Mouse (Mus musculus) stomach, embryonic 16.5 days (tissue): Measurements from ENCODE around the gene Magi2. TPM values are rescaled to one million over a fixed set of nuclear protein-coding genes. Genes with fewer than 3 reads are reported as not detected.

Experiments used
- ATAC-seq: fragments of 200-750 bp; cut with Nextera tagmentation; 2 replicates; pipeline ENCODE4 v1.8.0; 2017; ENCODE audit warnings: moderate number of reproducible peaks, moderate TSS enrichment; ENCODE audit not compliant: insufficient read depth, low FRiP score
- H3K27ac ChIP-seq: fragments of 300-500 bp; sonication (generic); 2 replicates; pipeline ENCODE4 v1.5.1; 2014; ENCODE audit warnings: low read length
- H3K27me3 ChIP-seq: fragments of 300-500 bp; sonication (generic); 2 replicates; pipeline ENCODE4 v1.6.1; 2014; ENCODE audit warnings: low read length, control low read depth, mixed read lengths; ENCODE audit not compliant: control insufficient read depth, insufficient read depth
- H3K36me3 ChIP-seq: fragments of 300-500 bp; sonication (generic); 2 replicates; pipeline ENCODE4 v1.6.1; 2014; ENCODE audit warnings: low read length; ENCODE audit not compliant: control insufficient read depth, insufficient read depth
- H3K4me1 ChIP-seq: fragments of 300-500 bp; sonication (generic); 2 replicates; pipeline ENCODE4 v1.6.1; 2014; ENCODE audit warnings: low read length, control low read depth, mixed read lengths; ENCODE audit not compliant: control insufficient read depth, insufficient read depth
- H3K4me2 ChIP-seq: fragments of 300-500 bp; sonication (generic); 2 replicates; pipeline ENCODE4 v1.6.1; 2014; ENCODE audit warnings: low read depth, low read length, mixed read lengths
- H3K4me3 ChIP-seq: fragments of 300-500 bp; sonication (generic); replicated peaks from 2 replicates; pipeline ENCODE4 v1.5.1; 2014; ENCODE audit warnings: mild to moderate bottlenecking, low read length
- H3K9ac ChIP-seq: fragments of 300-500 bp; sonication (generic); 2 replicates; pipeline ENCODE4 v1.6.1; 2014; ENCODE audit warnings: low read length
- H3K9me3 ChIP-seq: fragments of 300-500 bp; sonication (generic); replicated peaks from 2 replicates; pipeline ENCODE4 v1.6.1; 2016; ENCODE audit warnings: low read length, control low read depth; ENCODE audit not compliant: control insufficient read depth
- WGBS: fragments of 180-500 bp; shearing (Covaris S2); extraction: QIAGEN DNeasy Blood & Tissue Kit; methylation state at CpG from one replicate; pipeline ENCODE4 v1.1.7; 2014; 5-methylcytosine and 5-hydroxymethylcytosine counted together
- polyA plus RNA-seq: library from polyadenylated mRNA; unstranded; fragments of >200 nt; fragmentation: Nextera tagmentation; extraction: Ambion mirVana; gene quantifications from 2 replicates; pipeline ENCODE4 v1.2.1, GENCODE M21; 2015

Gene Magi2
- polyA plus RNA-seq, 1 experiment from 2014 or later = 7.2 TPM

- no peak for ATAC-seq
- WGBS = 93% methylated on average over 1 of the region's 1 CpGs
- H3K36me3 ChIP-seq = no peaks in the 10 kb centered on the region
- H3K27ac ChIP-seq = no peak overlapping the region
- no peak overlapping the region for H3K4me3 ChIP-seq
- no peaks in the 10 kb centered on the region for H3K27me3 ChIP-seq
- H3K9me3 ChIP-seq = no peaks in the 10 kb centered on the region
- no peaks in the 10 kb centered on the region for H3K4me1 ChIP-seq
- no peak overlapping the region for H3K9ac ChIP-seq
- no peak overlapping the region for H3K4me2 ChIP-seq
These were observed 828.2 kb downstream of the Magi2 start for GRCm38 (mm10) chr5:20055000-20055399.

DNA sequence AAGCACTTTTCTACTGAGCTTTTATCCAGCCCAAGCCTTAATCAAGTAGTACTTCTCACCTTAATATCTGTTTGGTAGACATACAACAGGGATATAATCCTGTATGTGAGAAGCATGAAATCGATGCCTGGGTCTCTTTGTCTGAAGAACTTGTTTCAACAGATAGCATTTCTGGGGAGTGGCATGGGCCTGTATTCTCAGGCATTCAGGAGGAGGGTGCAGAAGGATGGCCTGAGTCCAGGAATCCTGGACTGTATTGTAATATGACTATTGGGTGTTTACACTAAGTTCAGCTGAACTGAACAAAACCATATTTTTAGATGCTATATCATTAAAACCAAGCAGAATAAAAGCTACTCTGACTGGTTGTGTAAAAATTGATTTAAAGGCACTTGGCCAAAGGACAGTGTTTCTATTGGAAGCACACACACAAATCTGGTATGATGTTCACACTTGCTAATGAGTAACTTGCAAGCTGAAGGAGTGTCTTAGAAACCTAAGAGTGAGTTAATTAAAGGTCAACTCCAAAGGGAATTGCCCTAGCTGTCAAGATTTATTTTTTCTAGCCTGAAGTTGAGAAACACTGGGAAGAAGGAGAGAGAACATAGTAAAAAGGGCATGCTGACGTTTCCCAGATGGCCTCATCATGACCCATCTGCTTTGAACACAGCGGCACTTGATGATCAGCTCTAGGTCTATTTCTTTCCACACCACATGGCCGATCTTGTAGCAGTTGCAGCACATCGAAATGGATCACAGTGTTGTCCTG lies 829.4 kb downstream of the Magi2 start:
- Histone ChIP-seq H3K27ac (no peak overlapping the region; the same call in 1 of the 2 replicates), H3K4me2 (no peak overlapping the region)

GRCm38 (mm10) chr5:20056856-20057255 lies 830.0 kb downstream of the Magi2 start:
- Histone ChIP-seq H3K27me3 (no peaks in the 10 kb centered on the region), H3K36me3 (no peaks in the 10 kb centered on the region), H3K27ac (no peak overlapping the region; the same call in 1 of the 2 replicates), H3K4me2 (no peak overlapping the region), H3K4me1 (no peaks in the 10 kb centered on the region), H3K4me3 (no peak overlapping the region), H3K9ac (no peak overlapping the region), H3K9me3 (no peaks in the 10 kb centered on the region)
- ATAC-seq = no peak
- 77% methylated on average over 2 of the region's 2 CpGs for WGBS

More for the DNA sequence above, 829.4 kb downstream of the Magi2 start:
- Histone ChIP-seq H3K9ac (no peak overlapping the region), H3K27me3 (no peaks in the 10 kb centered on the region), H3K9me3 (no peaks in the 10 kb centered on the region), H3K4me3 (no peak overlapping the region), H3K4me1 (no peaks in the 10 kb centered on the region), H3K36me3 (no peaks in the 10 kb centered on the region)
- peak; percentile 47; the same call in 1 of the 2 replicates for ATAC-seq
- 35% methylated on average over 5 of the region's 5 CpGs for WGBS

DNA sequence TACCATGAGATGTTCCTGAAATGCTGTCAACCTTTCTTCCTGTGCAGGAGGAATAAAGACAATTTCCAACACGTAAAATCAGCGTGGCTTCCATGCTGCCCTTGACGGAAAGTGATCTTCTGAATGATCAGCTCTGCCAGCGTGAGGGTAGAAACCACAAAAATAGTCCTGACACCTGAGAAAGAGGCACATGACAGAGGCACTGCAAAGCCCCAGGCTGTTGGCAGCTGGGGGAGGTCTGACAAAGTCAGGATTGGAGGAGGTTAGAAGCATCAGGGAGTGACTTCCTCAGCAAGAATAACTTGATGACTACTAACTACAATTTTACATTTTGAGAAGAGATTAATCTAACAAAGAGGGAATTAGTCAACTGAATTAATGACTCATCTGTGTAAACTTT lies 835.2 kb downstream of the Magi2 start:
- Histone ChIP-seq H3K27ac (no peak overlapping the region), H3K4me3 (no peak overlapping the region), H3K9me3 (no peaks in the 10 kb centered on the region), H3K9ac (no peak overlapping the region), H3K4me2 (no peak overlapping the region), H3K27me3 (no peaks in the 10 kb centered on the region), H3K4me1 (no peaks in the 10 kb centered on the region), H3K36me3 (no peaks in the 10 kb centered on the region)
- ATAC-seq = no peak
- WGBS = 73% methylated on average over 4 of the region's 4 CpGs

DNA sequence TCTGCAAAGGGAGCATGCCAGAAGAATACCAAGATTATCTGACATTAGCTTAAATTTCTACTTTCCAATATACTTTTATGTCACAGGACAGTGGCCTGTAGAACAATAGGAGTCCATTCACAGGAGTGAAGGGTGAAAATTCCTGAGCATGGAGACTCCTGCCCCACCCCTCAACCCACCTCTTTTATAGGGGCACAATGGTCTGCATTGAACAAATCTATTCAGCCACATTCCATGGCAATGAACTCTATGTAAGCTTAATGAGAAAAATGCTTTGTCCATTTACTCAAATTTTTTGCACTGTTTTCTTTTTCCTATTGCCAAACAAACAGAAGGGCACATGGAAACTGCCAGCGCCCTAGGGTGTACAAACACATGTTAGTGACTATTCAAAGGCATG lies 838.2 kb downstream of the Magi2 start:
- ATAC-seq = no peak
- no peaks in the 10 kb centered on the region for H3K27me3 ChIP-seq
- no peak overlapping the region for H3K4me2 ChIP-seq
- H3K27ac ChIP-seq = no peak overlapping the region
- H3K9me3 ChIP-seq = no peaks in the 10 kb centered on the region
- no peaks in the 10 kb centered on the region for H3K4me1 ChIP-seq
- WGBS = 84% methylated on average over 1 of the region's 1 CpGs
- no peak overlapping the region for H3K9ac ChIP-seq
- H3K4me3 ChIP-seq = no peak overlapping the region
- no peaks in the 10 kb centered on the region for H3K36me3 ChIP-seq

DNA sequence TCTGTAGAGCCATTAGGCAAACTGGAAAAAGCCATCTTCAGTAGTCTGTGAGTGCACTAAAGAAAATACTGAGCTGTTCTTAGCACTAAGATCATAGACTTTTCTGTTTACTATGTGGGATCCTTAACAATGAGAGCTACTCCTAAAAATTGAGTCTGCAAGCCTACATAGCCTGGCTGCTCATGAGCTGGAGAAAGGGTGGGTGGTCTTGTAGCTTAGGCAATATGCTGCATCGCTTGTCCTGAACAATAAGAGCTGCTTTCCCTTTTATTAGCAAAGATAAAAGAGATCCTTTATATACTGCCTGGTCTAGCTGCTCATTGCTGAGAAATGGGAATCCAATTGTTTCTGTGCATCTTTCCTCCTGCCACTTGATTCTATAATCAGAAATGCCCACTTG lies 841.7 kb downstream of the Magi2 start:
- ATAC-seq = no peak
- H3K27ac ChIP-seq = no peak overlapping the region
- no peak overlapping the region for H3K4me2 ChIP-seq
- no peak overlapping the region for H3K9ac ChIP-seq
- H3K27me3 ChIP-seq = no peaks in the 10 kb centered on the region
- H3K9me3 ChIP-seq = no peaks in the 10 kb centered on the region
- H3K4me3 ChIP-seq = no peak overlapping the region
- H3K36me3 ChIP-seq = no peaks in the 10 kb centered on the region
- 70% methylated on average over 1 of the region's 1 CpGs for WGBS
- no peaks in the 10 kb centered on the region for H3K4me1 ChIP-seq

- no peak for ATAC-seq
These were observed 842.2 kb downstream of the Magi2 start for GRCm38 (mm10) chr5:20068921-20069486.

GRCm38 (mm10) chr5:20074101-20074500 lies 847.3 kb downstream of the Magi2 start:
- WGBS = 79% methylated on average over 5 of the region's 5 CpGs
- no peak overlapping the region for H3K4me2 ChIP-seq
- H3K36me3 ChIP-seq = no peaks in the 10 kb centered on the region
- no peak overlapping the region for H3K27ac ChIP-seq
- no peak overlapping the region for H3K4me3 ChIP-seq
- no peaks in the 10 kb centered on the region for H3K9me3 ChIP-seq
- no peaks in the 10 kb centered on the region for H3K4me1 ChIP-seq
- H3K9ac ChIP-seq = no peak overlapping the region
- no peak for ATAC-seq
- H3K27me3 ChIP-seq = no peaks in the 10 kb centered on the region

More at GRCm38 (mm10) chr5:20068921-20069486, 842.2 kb downstream of the Magi2 start:
- WGBS = 66% methylated on average over 3 of the region's 3 CpGs
- Histone ChIP-seq H3K9ac (no peak overlapping the region), H3K4me3 (no peak overlapping the region), H3K36me3 (no peaks in the 10 kb centered on the region), H3K9me3 (no peaks in the 10 kb centered on the region), H3K27ac (no peak overlapping the region), H3K27me3 (no peaks in the 10 kb centered on the region), H3K4me1 (no peaks in the 10 kb centered on the region), H3K4me2 (no peak overlapping the region)

- H3K4me2 ChIP-seq = no peak overlapping the region
- WGBS = 83% methylated on average over 4 of the region's 4 CpGs
- no peak for ATAC-seq
These were observed 848.0 kb downstream of the Magi2 start for GRCm38 (mm10) chr5:20074867-20075266.

More at GRCm38 (mm10) chr5:20074867-20075266, 848.0 kb downstream of the Magi2 start:
- no peaks in the 10 kb centered on the region for H3K27me3 ChIP-seq
- no peaks in the 10 kb centered on the region for H3K9me3 ChIP-seq
- H3K4me3 ChIP-seq = no peak overlapping the region
- H3K27ac ChIP-seq = no peak overlapping the region
- no peaks in the 10 kb centered on the region for H3K4me1 ChIP-seq
- no peak overlapping the region for H3K9ac ChIP-seq
- H3K36me3 ChIP-seq = no peaks in the 10 kb centered on the region
